Mouse (Mus musculus) heart, embryonic 13.5 days (tissue): ENCODE results near the gene Itk. TPM values are rescaled to one million over a fixed set of nuclear protein-coding genes. Genes with fewer than 3 reads are reported as not detected.

Experiments used
- ATAC-seq: fragments of 200-750 bp; cut with Nextera tagmentation; 2 replicates; pipeline ENCODE4 v1.8.0; 2017; ENCODE audit warnings: moderate TSS enrichment; ENCODE audit not compliant: insufficient number of reproducible peaks, low FRiP score, low TSS enrichment; ENCODE audit errors: extremely low read depth
- H3K27ac ChIP-seq: fragments of 300-500 bp; sonication (generic); replicated peaks from 2 replicates; pipeline ENCODE4 v1.5.1; 2015; ENCODE audit warnings: moderate library complexity, mild to moderate bottlenecking, inconsistent platforms
- H3K27me3 ChIP-seq: fragments of 300-500 bp; sonication (generic); replicated peaks from 2 replicates; pipeline ENCODE4 v1.6.1; 2015; ENCODE audit warnings: mild to moderate bottlenecking, inconsistent platforms
- H3K36me3 ChIP-seq: fragments of 300-500 bp; sonication (generic); 2 replicates; pipeline ENCODE4 v1.6.1; 2015; ENCODE audit warnings: mild to moderate bottlenecking, inconsistent platforms
- H3K4me1 ChIP-seq: fragments of 300-500 bp; sonication (generic); 2 replicates; pipeline ENCODE4 v1.6.1; 2015; ENCODE audit warnings: inconsistent platforms
- H3K4me2 ChIP-seq: fragments of 300-500 bp; sonication (generic); 2 replicates; pipeline ENCODE4 v1.6.1; 2015; ENCODE audit warnings: inconsistent platforms, mild to moderate bottlenecking, moderate library complexity
- H3K4me3 ChIP-seq: fragments of 300-500 bp; sonication (generic); 2 replicates; pipeline ENCODE4 v1.5.1; 2015; ENCODE audit warnings: moderate library complexity, mild to moderate bottlenecking, inconsistent platforms
- H3K9ac ChIP-seq: fragments of 300-500 bp; sonication (generic); 2 replicates; pipeline ENCODE4 v1.6.1; 2015; ENCODE audit warnings: inconsistent platforms, mild to moderate bottlenecking, moderate library complexity
- H3K9me3 ChIP-seq: fragments of 300-500 bp; sonication (generic); 2 replicates; pipeline ENCODE4 v1.6.1; 2016; ENCODE audit warnings: inconsistent platforms
- WGBS: fragments of 180-500 bp; shearing (Covaris S2); methylation state at CpG from one replicate; pipeline ENCODE4 v1.1.7; 2015; ENCODE audit warnings: mixed read lengths; 5-methylcytosine and 5-hydroxymethylcytosine counted together
- polyA plus RNA-seq: library from polyadenylated mRNA; unstranded; fragments of >200 nt; fragmentation: Nextera tagmentation; extraction: Ambion mirVana; gene quantifications from 2 replicates; pipeline ENCODE4 v1.2.1, GENCODE M21; 2015

The Itk gene
- polyA plus RNA-seq, 1 experiment from 2014 or later: not detected

GRCm38 (mm10) chr11:46347756-46348155, 41.6 kb downstream of the Itk start:
- ATAC-seq: no peak
- H3K9ac ChIP-seq: no peak overlapping the region
- no peak overlapping the region for H3K4me3 ChIP-seq
- H3K4me1 ChIP-seq: peaks cover 21% of the 10 kb centered on the region
- no peak overlapping the region for H3K27ac ChIP-seq
- no peaks in the 10 kb centered on the region for H3K36me3 ChIP-seq
- H3K27me3 ChIP-seq: no peaks in the 10 kb centered on the region
- no peak overlapping the region for H3K4me2 ChIP-seq
- H3K9me3 ChIP-seq: no peaks in the 10 kb centered on the region
- 75% methylated on average over 5 of the region's 5 CpGs for WGBS

- H3K27ac ChIP-seq: no peak overlapping the region
- no peak overlapping the region for H3K4me3 ChIP-seq
- peaks cover 34% of the 10 kb centered on the region for H3K4me1 ChIP-seq
- no peak for ATAC-seq
- H3K36me3 ChIP-seq: no peaks in the 10 kb centered on the region
- H3K27me3 ChIP-seq: no peaks in the 10 kb centered on the region
- H3K4me2 ChIP-seq: no peak overlapping the region
- 50% methylated on average over 5 of the region's 5 CpGs for WGBS
- H3K9ac ChIP-seq: no peak overlapping the region
- no peaks in the 10 kb centered on the region for H3K9me3 ChIP-seq
Observed at GRCm38 (mm10) chr11:46343886-46344546, 45.3 kb downstream of the Itk start.

- 56% methylated on average over 4 of the region's 4 CpGs for WGBS
- H3K4me1 ChIP-seq: peaks cover 27% of the 10 kb centered on the region
- ATAC-seq: no peak
- no peaks in the 10 kb centered on the region for H3K9me3 ChIP-seq
- no peak overlapping the region for H3K4me3 ChIP-seq
- no peaks in the 10 kb centered on the region for H3K36me3 ChIP-seq
- H3K4me2 ChIP-seq: no peak overlapping the region
- H3K9ac ChIP-seq: no peak overlapping the region
- peak overlapping the region; percentile 17 for H3K27ac ChIP-seq
- H3K27me3 ChIP-seq: no peaks in the 10 kb centered on the region
Observed at GRCm38 (mm10) chr11:46341960-46342359, 47.4 kb downstream of the Itk start.

GRCm38 (mm10) chr11:46336020-46336419, 53.3 kb downstream of the Itk start:
- H3K27ac ChIP-seq: no peak overlapping the region
- no peak overlapping the region for H3K4me2 ChIP-seq
- H3K4me1 ChIP-seq: no peaks in the 10 kb centered on the region
- no peaks in the 10 kb centered on the region for H3K9me3 ChIP-seq
- H3K4me3 ChIP-seq: no peak overlapping the region
- no peak for ATAC-seq
- WGBS: 76% methylated on average over 5 of the region's 5 CpGs
- no peaks in the 10 kb centered on the region for H3K36me3 ChIP-seq
- H3K9ac ChIP-seq: no peak overlapping the region
- H3K27me3 ChIP-seq: no peaks in the 10 kb centered on the region

GRCm38 (mm10) chr11:46332217-46332616, 57.1 kb downstream of the Itk start:
- no peak for ATAC-seq
- Histone ChIP-seq H3K36me3 (no peaks in the 10 kb centered on the region), H3K27me3 (no peaks in the 10 kb centered on the region), H3K4me2 (no peak overlapping the region), H3K4me1 (no peaks in the 10 kb centered on the region), H3K4me3 (no peak overlapping the region), H3K9me3 (no peaks in the 10 kb centered on the region), H3K9ac (no peak overlapping the region), H3K27ac (no peak overlapping the region)
- 86% methylated on average over 8 of the region's 8 CpGs for WGBS

- no peaks in the 10 kb centered on the region for H3K4me1 ChIP-seq
- H3K36me3 ChIP-seq: no peaks in the 10 kb centered on the region
- no peak overlapping the region for H3K4me2 ChIP-seq
- H3K27me3 ChIP-seq: no peaks in the 10 kb centered on the region
- no peak for ATAC-seq
- no peak overlapping the region for H3K27ac ChIP-seq
- no peak overlapping the region for H3K4me3 ChIP-seq
- WGBS: 79% methylated on average over 16 of the region's 16 CpGs
- no peaks in the 10 kb centered on the region for H3K9me3 ChIP-seq
- no peak overlapping the region for H3K9ac ChIP-seq
Observed at GRCm38 (mm10) chr11:46326271-46327015, 62.9 kb downstream of the Itk start.

- no peak for ATAC-seq
- no peak overlapping the region for H3K4me2 ChIP-seq
- WGBS: 70% methylated on average over 7 of the region's 7 CpGs
Observed at GRCm38 (mm10) chr11:46321559-46321958, 67.8 kb downstream of the Itk start.

GRCm38 (mm10) chr11:46314534-46314933, 74.8 kb downstream of the Itk start:
- peaks cover 36% of the 10 kb centered on the region for H3K27me3 ChIP-seq
- H3K27ac ChIP-seq: no peak overlapping the region
- no peaks in the 10 kb centered on the region for H3K9me3 ChIP-seq
- no peak overlapping the region for H3K4me2 ChIP-seq
- no peak for ATAC-seq
- no peaks in the 10 kb centered on the region for H3K36me3 ChIP-seq
- WGBS: 65% methylated on average over 7 of the region's 7 CpGs
- H3K9ac ChIP-seq: no peak overlapping the region
- peaks cover 13% of the 10 kb centered on the region for H3K4me1 ChIP-seq
- no peak overlapping the region for H3K4me3 ChIP-seq

More at GRCm38 (mm10) chr11:46321559-46321958, 67.8 kb downstream of the Itk start:
- Histone ChIP-seq H3K27ac (no peak overlapping the region), H3K27me3 (no peaks in the 10 kb centered on the region), H3K4me3 (no peak overlapping the region), H3K4me1 (no peaks in the 10 kb centered on the region), H3K36me3 (no peaks in the 10 kb centered on the region), H3K9ac (no peak overlapping the region), H3K9me3 (no peaks in the 10 kb centered on the region)

GRCm38 (mm10) chr11:46313851-46314250, 75.5 kb downstream of the Itk start:
- Histone ChIP-seq H3K4me1 (peaks cover 13% of the 10 kb centered on the region), H3K4me3 (no peak overlapping the region), H3K9ac (no peak overlapping the region), H3K27me3 (peaks cover 41% of the 10 kb centered on the region), H3K4me2 (no peak overlapping the region), H3K36me3 (no peaks in the 10 kb centered on the region), H3K9me3 (no peaks in the 10 kb centered on the region), H3K27ac (no peak overlapping the region)
- no peak for ATAC-seq
- WGBS: 71% methylated on average over 6 of the region's 6 CpGs

GRCm38 (mm10) chr11:46312523-46313035, 76.7 kb downstream of the Itk start, which contains the start of gene Cyfip2:
Gene Cyfip2 (minus strand): TSS chr11:46312859.
- peak within 1 kb of the TSS; percentile 98 for H3K4me2 ChIP-seq
- H3K27me3 ChIP-seq: peaks cover 41% of the 10 kb centered on the region
- H3K27ac ChIP-seq: peak within 1 kb of the TSS; percentile 50
- no peaks in the 10 kb centered on the region for H3K36me3 ChIP-seq
- WGBS: 9% methylated on average over 14 of the region's 14 CpGs
- H3K4me3 ChIP-seq: peak within 1 kb of the TSS; percentile 83
- ATAC-seq: no peak
- H3K9ac ChIP-seq: peak within 1 kb of the TSS; percentile 83
- peaks cover 13% of the 10 kb centered on the region for H3K4me1 ChIP-seq
- H3K9me3 ChIP-seq: no peaks in the 10 kb centered on the region

- Histone ChIP-seq H3K27ac (peak overlapping the region; percentile 50), H3K9ac (peak overlapping the region; percentile 83), H3K4me3 (peak overlapping the region; percentile 83), H3K36me3 (no peaks in the 10 kb centered on the region), H3K4me2 (peak overlapping the region; percentile 98), H3K9me3 (no peaks in the 10 kb centered on the region), H3K4me1 (peaks cover 13% of the 10 kb centered on the region), H3K27me3 (peaks cover 41% of the 10 kb centered on the region)
- under 1% methylated on average over 61 of the region's 71 CpGs for WGBS
- peak; percentile 80; the same call in 1 of the 2 replicates for ATAC-seq
Observed at GRCm38 (mm10) chr11:46311703-46312522, 77.4 kb downstream of the Itk start.
